27 mouse cellular contexts compared by ENCODE assay signal in the genomic region with DNA sequence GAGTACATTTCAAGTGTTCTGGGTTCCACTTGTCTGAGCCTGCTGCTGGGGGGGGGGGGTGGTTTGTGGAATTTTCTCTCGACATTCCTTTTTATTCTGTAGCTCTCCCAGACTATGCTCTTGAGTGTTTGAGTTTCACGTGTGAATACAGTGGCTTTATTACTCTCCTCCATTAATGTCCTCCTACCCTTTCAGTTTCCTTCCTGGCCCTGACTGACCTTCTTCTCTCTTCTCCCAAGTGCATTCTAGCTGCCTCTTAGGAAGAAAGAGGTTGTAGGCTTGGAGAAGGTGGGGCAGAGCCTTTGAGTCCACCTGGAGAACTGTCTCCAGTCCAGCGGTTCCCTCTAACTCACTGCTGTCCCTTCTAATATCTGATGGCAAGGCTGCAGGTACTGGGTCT. TPM values are rescaled to one million over a fixed set of nuclear protein-coding genes. Genes with fewer than 3 reads are reported as not detected.
A peak's percentile ranks its signal among the peaks of the same experiment; 100 is the strongest.
DNase-seq lines count a peak whose midpoint lies in the region; ATAC-seq and TF ChIP-seq lines count a peak whose summit lies in the region.
"Had no signal": no experiment of that assay in that cellular context is flagged by ENCODE, and none has a peak within 500 bp of the region (broad histone marks: within the 10 kb centered on the region; RNA-seq: fewer than 3 reads in every experiment).

No protein-coding gene starts in this region.

- no peak overlapping the region for H3K4me3 ChIP-seq in lung, adult 2 months (replicated peaks; ENCODE audit: extremely low read depth, low read depth, low read length)
- no peak overlapping the region for H3K4me3 ChIP-seq in lung, embryonic 15.5 days
- H3K4me3 ChIP-seq in forebrain, embryonic 12.5 days (replicated peaks) = no peak overlapping the region
- H3K4me3 ChIP-seq: embryonic facial prominence, embryonic 12.5 days; embryonic facial prominence, embryonic 15.5 days; forebrain, embryonic 15.5 days; heart, embryonic 12.5 days; heart, embryonic 15.5 days; hindbrain, embryonic 10.5 days had no signal

- no peak for TF ChIP-seq CTCF in lung, adult 2 months (IDR thresholded peaks at IDR 0.05; ENCODE audit: insufficient read depth, low read length)

- no peaks in the 10 kb centered on the region for H3K27me3 ChIP-seq in lung, embryonic 15.5 days
- H3K27me3 ChIP-seq in forebrain, embryonic 12.5 days = no peaks in the 10 kb centered on the region
- H3K27me3 ChIP-seq: embryonic facial prominence, embryonic 12.5 days; embryonic facial prominence, embryonic 15.5 days; forebrain, embryonic 15.5 days; heart, embryonic 12.5 days; heart, embryonic 15.5 days; Patski had no signal

- no peaks in the 10 kb centered on the region for H3K36me3 ChIP-seq in lung, embryonic 15.5 days
- H3K36me3 ChIP-seq in forebrain, embryonic 12.5 days (replicated peaks) = no peaks in the 10 kb centered on the region
- H3K36me3 ChIP-seq: embryonic facial prominence, embryonic 12.5 days; embryonic facial prominence, embryonic 15.5 days; forebrain, embryonic 15.5 days; heart, embryonic 12.5 days; heart, embryonic 15.5 days; hindbrain, embryonic 10.5 days had no signal

- H3K4me1 ChIP-seq in lung, adult 2 months (ENCODE audit: control insufficient read depth, insufficient read depth, low read length) = peaks cover 2% of the 10 kb centered on the region; the same call in 1 of the 2 replicates
- peaks cover 31% of the 10 kb centered on the region for H3K4me1 ChIP-seq in lung, embryonic 15.5 days
- H3K4me1 ChIP-seq in forebrain, embryonic 12.5 days = peaks cover 25% of the 10 kb centered on the region

- H3K27ac ChIP-seq in lung, embryonic 15.5 days = peak overlapping the region; percentile 84
- H3K27ac ChIP-seq in forebrain, embryonic 12.5 days = no peak overlapping the region
- H3K27ac ChIP-seq: embryonic facial prominence, embryonic 12.5 days; embryonic facial prominence, embryonic 15.5 days; forebrain, embryonic 15.5 days; heart, embryonic 15.5 days; hindbrain, embryonic 10.5 days; hindbrain, embryonic 14.5 days; hindbrain, postnatal 0 days had no signal

- H3K9ac ChIP-seq in lung, embryonic 15.5 days = no peak overlapping the region
- no peak overlapping the region for H3K9ac ChIP-seq in forebrain, embryonic 12.5 days
- H3K9ac ChIP-seq: embryonic facial prominence, embryonic 12.5 days; embryonic facial prominence, embryonic 15.5 days; forebrain, embryonic 15.5 days; heart, embryonic 12.5 days; heart, embryonic 15.5 days; hindbrain, embryonic 14.5 days had no signal

- H3K9me3 ChIP-seq in lung, embryonic 15.5 days = no peaks in the 10 kb centered on the region
- no peaks in the 10 kb centered on the region for H3K9me3 ChIP-seq in forebrain, embryonic 12.5 days
- H3K9me3 ChIP-seq: embryonic facial prominence, embryonic 12.5 days; embryonic facial prominence, embryonic 15.5 days; forebrain, embryonic 15.5 days; G1E; heart, embryonic 12.5 days; heart, embryonic 15.5 days; hindbrain, embryonic 10.5 days had no signal

- 55% methylated on average over 3 of the region's 3 CpGs for WGBS in lung, adult 2 months
- 47% methylated on average over 3 of the region's 3 CpGs for WGBS in lung, embryonic 15.5 days
- WGBS in forebrain, embryonic 12.5 days = 64% methylated on average over 3 of the region's 3 CpGs

- peak; percentile 36 for DNase-seq in lung, adult 2 months
- peak; percentile 44 for DNase-seq in lung, postnatal 10 days
- no peak for DNase-seq in urinary bladder, postnatal 10 days (ENCODE audit: low spot score)
- DNase-seq in layer of hippocampus, adult 8-10 months (ENCODE audit: low spot score in 2 of 2) = no peak
- DNase-seq: adrenal gland, adult 2 months; adrenal gland, postnatal 14 days; B cell, adult 2 months; cerebellum, adult 11 months; cerebellum, adult 2 months; cerebellum, adult 9-11 months; cerebellum, postnatal 25 days; gastrocnemius, postnatal 25 days; heart, adult 18-20 months; heart, postnatal 10 days; heart, postnatal 36 days had no signal

- H3K4me2 ChIP-seq in lung, embryonic 15.5 days = no peak overlapping the region
- no peak overlapping the region for H3K4me2 ChIP-seq in forebrain, embryonic 12.5 days
- H3K4me2 ChIP-seq: embryonic facial prominence, embryonic 12.5 days; embryonic facial prominence, embryonic 15.5 days; forebrain, embryonic 15.5 days; heart, embryonic 12.5 days; heart, embryonic 15.5 days; hindbrain, embryonic 14.5 days had no signal

- peak; percentile 8; the same call in 1 of the 2 replicates for ATAC-seq in lung, embryonic 15.5 days (ENCODE audit: borderline replicate concordance, extremely low read depth, low FRiP score, low TSS enrichment)
- ATAC-seq in forebrain, embryonic 12.5 days (ENCODE audit: low FRiP score) = no peak
- ATAC-seq: forebrain, embryonic 15.5 days; hindbrain, postnatal 0 days; Patski had no signal

- no peak for TF ChIP-seq POLR2A in lung, adult 2 months (IDR thresholded peaks at IDR 0.05; ENCODE audit: borderline replicate concordance, extremely low read depth, low read depth, low read length)

RNA-seq across cellular contexts. Expression of gene Btaf1, which starts 2.9 kb away (rescaled TPM):
- polyA plus RNA-seq in lung, adult 2 months (2012; rRNA removed) = 4.6 and 6.3 TPM in 2 replicates
- polyA plus RNA-seq in lung, embryonic 15.5 days (2015; fragmentation: Nextera tagmentation; extraction: Ambion mirVana) = 10.9 and 11.3 TPM in 2 replicates
- polyA plus RNA-seq in forebrain, embryonic 12.5 days (2016; fragmentation: Nextera tagmentation; extraction: Ambion mirVana) = 20.3 and 20.9 TPM in 2 replicates
- total RNA-seq in layer of hippocampus, adult 8-10 months (2022) = 10 to 100 TPM; 21.4 to 34.2 (median 25.7) TPM

RNA-seq across cellular contexts. Expression of gene Fgfbp3, which starts 3.5 kb away (rescaled TPM):
- 5.5 and 11.0 TPM in 2 replicates for polyA plus RNA-seq in lung, adult 2 months (2012; rRNA removed)
- polyA plus RNA-seq in lung, embryonic 15.5 days (2015; fragmentation: Nextera tagmentation; extraction: Ambion mirVana) = 6.4 and 7.8 TPM in 2 replicates
- polyA plus RNA-seq in forebrain, embryonic 12.5 days (2016; fragmentation: Nextera tagmentation; extraction: Ambion mirVana) = 34.2 and 40.5 TPM in 2 replicates
- 1 to 10 TPM; 6.0 to 8.2 (median 6.4) TPM for total RNA-seq in layer of hippocampus, adult 8-10 months (2022)

Comparison
In these comparisons a context has a peak if more than half of its experiments do, and no peak if none do; other contexts are left out.
1. DNase-seq: peak in lung, adult 2 months (single experiment) and lung, postnatal 10 days (single experiment); none in urinary bladder, postnatal 10 days (single experiment) and layer of hippocampus, adult 8-10 months (0 of 2).